Mouse (Mus musculus): ENCODE measurements around the gene Rab39.
A peak's percentile ranks its signal among the peaks of the same experiment; 100 is the strongest.

The Rab39 gene

DNA sequence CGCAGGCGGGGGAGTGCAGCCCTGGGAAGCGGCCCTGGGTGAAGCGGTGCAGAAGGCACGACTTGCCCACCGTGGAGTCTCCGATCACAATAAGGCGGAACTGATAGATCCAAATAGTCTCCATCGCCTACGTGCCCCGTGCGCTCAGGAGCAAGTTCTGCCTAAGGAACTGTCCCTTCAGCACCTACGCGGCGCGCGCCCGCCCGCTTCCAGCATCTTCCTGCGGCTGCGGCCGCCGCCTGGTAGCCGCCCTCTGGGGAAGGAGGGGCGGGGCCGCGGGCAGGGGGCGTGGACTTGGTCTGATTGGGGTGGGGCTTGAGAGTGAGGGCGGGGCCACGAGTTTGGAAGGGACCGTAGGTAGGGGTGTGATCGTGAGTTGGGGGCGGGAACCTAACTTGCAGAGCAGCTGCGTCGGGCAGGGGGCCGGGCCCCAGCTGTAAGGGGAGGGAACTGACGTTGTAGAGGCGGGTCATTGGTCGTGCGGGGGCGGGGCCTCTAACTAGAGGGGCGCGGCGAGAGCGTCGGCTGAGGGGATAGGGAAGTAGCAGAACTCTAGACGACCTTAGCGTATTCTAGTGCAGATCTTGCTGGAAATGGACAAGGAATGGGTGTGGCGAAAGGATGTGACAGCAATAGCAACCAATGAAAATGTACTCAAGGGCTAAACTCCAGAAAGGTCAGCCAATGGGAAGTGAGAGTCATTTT is at the start of gene Rab39:
Rab39 (minus strand) TSS at position 241 of the 705 bp plus-strand sequence.
- peak; percentile 72 for ATAC-seq (ENCODE audit: insufficient number of reproducible peaks, low FRiP score, low TSS enrichment)

GRCm38 (mm10) chr9:53754801-53755200 is 48.8 kb upstream of the Rab39 start:
- no peak for ATAC-seq (ENCODE audit: insufficient number of reproducible peaks, low FRiP score, low TSS enrichment)

DNA sequence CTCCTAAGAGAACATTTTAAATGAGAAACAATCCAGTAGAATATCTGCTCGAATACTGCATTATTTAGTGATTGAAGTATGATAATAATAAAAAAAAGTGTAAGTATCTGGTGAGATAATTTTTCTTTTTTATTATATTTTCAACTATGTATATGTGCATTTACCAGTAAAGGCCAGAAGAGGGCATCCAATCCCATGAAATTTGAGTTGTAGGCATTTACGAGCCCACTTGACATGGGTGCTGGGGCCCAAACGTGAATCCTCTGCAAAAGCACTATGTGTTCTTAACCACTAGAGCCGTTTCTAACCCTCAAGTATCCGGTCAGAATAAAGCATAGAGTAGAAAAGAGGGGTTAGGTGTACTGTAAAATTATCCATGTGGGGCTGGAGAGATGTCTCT is 44.9 kb upstream of the Rab39 start:
- ATAC-seq (ENCODE audit: insufficient number of reproducible peaks, low FRiP score, low TSS enrichment), result no peak

DNA sequence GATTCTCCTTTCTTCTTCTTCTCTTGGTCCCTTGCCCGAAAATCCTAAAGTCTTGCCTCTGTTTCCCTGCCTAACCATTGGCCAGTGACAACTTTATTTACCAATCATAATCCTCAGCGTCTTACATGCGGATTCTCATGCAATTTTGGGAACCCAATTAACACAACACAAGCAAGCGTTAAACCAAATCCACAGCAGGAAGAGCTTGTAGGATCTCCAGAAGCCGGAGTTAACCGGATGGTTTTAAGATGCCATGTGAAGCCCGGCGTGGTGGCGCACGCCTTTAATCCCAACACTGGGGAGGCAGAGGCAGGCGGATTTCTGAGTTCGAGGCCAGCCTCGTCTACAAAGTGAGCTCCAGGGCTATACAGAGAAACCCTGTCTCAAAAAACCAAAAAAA is 44.4 kb upstream of the Rab39 start:
- no peak for ATAC-seq (ENCODE audit: insufficient number of reproducible peaks, low FRiP score, low TSS enrichment)

- ATAC-seq (ENCODE audit: insufficient number of reproducible peaks, low FRiP score, low TSS enrichment), result no peak
These were observed 34.9 kb upstream of the Rab39 start for GRCm38 (mm10) chr9:53740829-53741404.

- peak; percentile 31; the same call in 1 of the 2 replicates for ATAC-seq (ENCODE audit: insufficient number of reproducible peaks, low FRiP score, low TSS enrichment)
These were observed 491 bp downstream of the Rab39 start for GRCm38 (mm10) chr9:53705491-53705991.

GRCm38 (mm10) chr9:53702991-53703390 is 3.0 kb downstream of the Rab39 start:
- ATAC-seq (ENCODE audit: insufficient number of reproducible peaks, low FRiP score, low TSS enrichment), result no peak

DNA sequence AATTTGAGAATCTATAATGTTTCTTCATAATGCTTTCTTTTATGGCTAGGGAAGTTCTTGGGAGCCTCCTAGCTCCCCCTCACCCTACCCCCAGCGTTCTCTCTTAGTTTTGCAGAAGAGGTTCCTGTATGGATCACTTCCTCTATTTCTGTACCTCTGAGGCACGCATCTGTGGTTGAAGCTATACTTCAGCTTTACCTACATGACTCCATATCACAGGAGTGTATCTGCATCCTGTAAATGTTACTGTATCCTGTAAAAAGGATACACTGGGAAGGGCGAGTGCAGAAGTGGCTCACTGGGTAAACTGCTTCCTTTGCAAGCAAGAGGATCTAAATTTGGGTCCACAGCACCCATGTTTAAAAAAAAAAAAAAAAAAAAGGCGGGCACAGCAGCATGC is 5.5 kb downstream of the Rab39 start:
- no peak for ATAC-seq (ENCODE audit: insufficient number of reproducible peaks, low FRiP score, low TSS enrichment)

GRCm38 (mm10) chr9:53695846-53696245 is 10.2 kb downstream of the Rab39 start:
- ATAC-seq (ENCODE audit: insufficient number of reproducible peaks, low FRiP score, low TSS enrichment), result no peak

DNA sequence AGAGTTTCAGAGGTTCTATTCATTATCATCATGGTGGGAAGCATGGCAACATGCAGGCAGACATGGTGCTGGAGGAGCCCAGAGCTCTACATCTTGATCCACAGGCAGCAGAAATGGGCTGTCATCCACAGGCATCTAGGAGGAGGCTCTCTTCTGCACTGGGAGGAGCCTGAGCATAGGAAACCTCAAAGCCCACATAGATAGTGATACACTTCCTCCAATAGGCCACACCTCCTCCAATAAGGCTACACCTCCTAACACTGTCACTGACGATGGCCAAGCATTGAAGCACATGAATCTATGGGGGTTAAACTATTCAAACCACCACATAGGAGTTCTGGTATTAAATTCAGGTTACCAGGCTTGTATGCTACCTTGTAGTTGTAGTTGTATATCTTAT is 12.3 kb downstream of the Rab39 start:
- ATAC-seq (ENCODE audit: insufficient number of reproducible peaks, low FRiP score, low TSS enrichment), result no peak

- ATAC-seq (ENCODE audit: insufficient number of reproducible peaks, low FRiP score, low TSS enrichment), result no peak
These were observed 14.0 kb downstream of the Rab39 start for GRCm38 (mm10) chr9:53691745-53692670.

DNA sequence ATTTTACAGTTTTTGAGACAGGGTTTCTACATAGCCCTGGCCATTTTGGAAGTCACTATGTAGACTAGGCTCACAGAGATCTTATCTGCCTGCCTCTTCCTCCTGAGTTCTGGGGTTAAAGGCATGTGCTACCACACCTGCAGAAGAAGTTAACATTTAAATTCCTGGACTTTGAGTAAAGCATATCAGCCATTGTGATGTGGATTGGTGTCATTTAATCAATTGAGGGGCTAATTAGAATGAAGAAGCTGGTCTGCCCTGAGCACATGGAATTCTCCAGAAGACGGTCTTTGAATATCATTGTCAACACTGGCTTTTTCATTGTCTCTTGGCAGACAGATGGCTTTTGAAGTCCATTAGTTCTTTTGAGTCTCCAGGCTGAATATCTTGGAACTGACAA is 25.2 kb downstream of the Rab39 start:
- no peak for ATAC-seq (ENCODE audit: insufficient number of reproducible peaks, low FRiP score, low TSS enrichment)

GRCm38 (mm10) chr9:53676921-53677320 is 29.1 kb downstream of the Rab39 start:
- ATAC-seq (ENCODE audit: insufficient number of reproducible peaks, low FRiP score, low TSS enrichment), result no peak

- 0 out of 2 replicates have a peak, but pooled peaks have one; percentile 52 for ATAC-seq (ENCODE audit: insufficient number of reproducible peaks, low FRiP score, low TSS enrichment)
These were observed 32.5 kb downstream of the Rab39 start for GRCm38 (mm10) chr9:53673571-53673970.

DNA sequence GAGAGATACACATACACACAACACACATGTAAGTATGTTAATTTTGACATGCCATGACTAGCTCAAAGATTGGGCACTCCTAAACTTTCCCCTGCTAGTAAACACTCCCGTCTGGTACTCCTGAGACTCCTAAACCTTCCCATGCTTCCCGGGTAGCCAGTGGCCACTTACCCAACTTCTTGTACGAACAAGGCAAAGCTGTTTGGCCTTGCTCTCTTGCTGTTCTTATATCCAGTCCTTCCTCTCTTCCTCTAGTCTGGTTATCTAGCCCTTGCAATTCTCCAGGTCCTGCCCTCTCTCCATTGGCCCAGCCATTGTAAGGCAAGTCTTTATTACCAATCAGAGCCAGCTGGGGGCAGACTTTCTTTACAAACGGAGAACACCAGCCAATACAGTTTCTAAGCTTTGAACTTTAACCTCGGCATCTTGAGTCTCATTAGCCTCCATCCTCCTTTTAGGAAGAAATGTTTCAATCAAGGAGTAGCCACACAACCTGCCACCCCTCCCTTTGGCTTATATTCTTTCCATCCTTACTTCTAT is 36.3 kb downstream of the Rab39 start, which contains the start of gene Cul5:
Cul5 (minus strand) TSS at position 335 of the 540 bp plus-strand sequence.
- no peak for ATAC-seq (ENCODE audit: insufficient number of reproducible peaks, low FRiP score, low TSS enrichment)

DNA sequence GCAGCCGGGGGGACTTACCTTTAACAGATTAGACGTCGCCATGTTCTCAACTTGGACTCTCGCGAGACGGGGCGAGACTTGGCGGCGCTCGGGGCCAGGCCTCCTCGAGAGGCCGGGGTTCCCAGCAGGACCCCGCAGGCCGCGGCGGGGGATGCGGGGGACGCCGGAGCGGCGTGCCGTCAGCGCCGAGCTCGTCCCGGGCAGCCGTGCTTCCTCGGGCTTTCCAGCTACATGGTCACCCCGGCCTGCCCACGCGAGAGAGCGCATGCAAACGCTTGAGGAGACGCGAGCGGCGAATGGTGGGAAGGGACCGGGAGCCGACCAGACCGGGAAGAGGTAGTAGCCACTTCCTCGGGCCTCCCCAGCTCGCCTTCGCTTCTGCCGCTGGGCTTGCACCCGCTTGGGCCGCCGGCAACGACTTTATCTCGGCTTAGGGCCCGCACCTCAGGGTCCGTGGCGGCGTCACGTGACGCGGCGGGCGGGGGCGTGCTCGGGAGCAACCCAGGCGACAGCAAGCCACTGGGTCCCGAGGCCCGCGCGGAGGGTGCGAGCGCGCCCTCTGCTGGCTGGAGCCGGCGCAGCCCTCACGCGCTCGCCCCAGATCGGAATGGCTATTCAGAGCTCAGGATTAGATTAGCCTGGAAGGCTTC is 38.9 kb downstream of the Rab39 start:
- ATAC-seq (ENCODE audit: insufficient number of reproducible peaks, low FRiP score, low TSS enrichment), result peak; percentile 92

GRCm38 (mm10) chr9:53666665-53667019 is 39.4 kb downstream of the Rab39 start:
- no peak for ATAC-seq (ENCODE audit: insufficient number of reproducible peaks, low FRiP score, low TSS enrichment)

- no peak for ATAC-seq (ENCODE audit: insufficient number of reproducible peaks, low FRiP score, low TSS enrichment)
These were observed 40.6 kb downstream of the Rab39 start for GRCm38 (mm10) chr9:53665428-53665827.

GRCm38 (mm10) chr9:53664819-53665218 is 41.2 kb downstream of the Rab39 start:
- no peak for ATAC-seq (ENCODE audit: insufficient number of reproducible peaks, low FRiP score, low TSS enrichment)

DNA sequence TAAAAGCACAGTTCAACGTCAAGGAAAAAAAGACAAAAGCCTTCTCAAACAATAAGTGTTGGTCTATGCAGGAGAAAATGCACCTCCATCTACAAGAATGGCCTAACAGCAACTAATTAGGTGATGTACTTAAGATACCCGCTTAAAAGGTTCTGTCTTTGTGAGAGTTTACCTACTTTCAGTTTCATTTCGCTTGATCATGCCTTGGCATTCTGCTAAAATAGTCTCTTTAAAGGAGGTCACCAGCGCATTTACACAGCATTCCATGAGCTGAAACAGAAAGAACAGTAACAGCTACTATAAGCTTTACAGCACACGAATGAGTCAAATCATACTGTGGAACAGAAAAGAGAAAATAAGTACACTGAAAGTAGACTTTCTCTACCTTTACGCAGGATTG is 71.2 kb downstream of the Rab39 start:
- ATAC-seq (ENCODE audit: insufficient number of reproducible peaks, low FRiP score, low TSS enrichment), result no peak
